Mouse (Mus musculus) hematopoietic stem cell, adult 5-6 weeks (primary cell): Measurements from ENCODE around the gene Oas2. TPM values are rescaled to one million over a fixed set of nuclear protein-coding genes. Genes with fewer than 3 reads are reported as not detected.
"Not testable (repeated sequence)": the region's sequence is repeated elsewhere in the genome, so short reads cannot be mapped to it uniquely, and the experiment has no call there.

Experiments
- ATAC-seq, 2 experiments: fragments of 125-278 bp in 1 of 2; replicated peaks in 1 of 2; 2 replicates each; pipeline ENCODE4 v1.8.0; 2016 to 2017; ENCODE audit warnings: inconsistent platforms in 2 of 2, mild to moderate bottlenecking in 2 of 2, moderate number of reproducible peaks in 2 of 2, low read depth in 1 of 2, moderate TSS enrichment in 1 of 2; ENCODE audit not compliant: low FRiP score in 2 of 2, poor library complexity in 2 of 2, severe bottlenecking in 2 of 2, insufficient read depth in 1 of 2, low TSS enrichment in 1 of 2
- total RNA-seq: library from RNA; stranded (forward); fragments of 172-1452, 232-1000 nt; gene quantifications from 2 replicates; pipeline ENCODE4 v1.2.3, GENCODE M21; 2017

Gene Oas2
- total RNA-seq: 3.7 and 6.8 TPM in 2 replicates

DNA sequence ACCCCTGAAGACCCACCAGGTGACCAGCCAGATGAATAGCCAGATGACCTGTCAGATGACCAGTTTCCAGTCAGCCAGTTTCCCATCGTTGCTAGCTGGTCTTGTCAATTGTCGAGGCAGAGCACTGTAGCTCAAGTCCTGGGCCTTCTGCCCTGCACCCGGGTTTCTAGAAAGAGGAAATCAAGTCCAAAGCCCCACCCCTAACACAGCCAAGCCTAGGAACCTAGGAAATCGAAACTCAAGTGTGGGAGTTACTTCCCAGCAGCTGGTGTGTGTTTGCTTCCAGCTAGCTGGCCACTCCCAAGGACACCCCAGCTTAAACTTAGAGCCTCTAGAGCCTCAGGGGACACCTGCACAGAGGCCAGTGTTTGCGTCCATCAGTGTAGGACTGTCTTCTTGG, at the start of gene Oas2:
Oas2 (minus strand) TSS at position 166 of the 400 bp plus-strand sequence.
- peak; percentile 40 to 69; a peak in 2 of 4 replicates for ATAC-seq

DNA sequence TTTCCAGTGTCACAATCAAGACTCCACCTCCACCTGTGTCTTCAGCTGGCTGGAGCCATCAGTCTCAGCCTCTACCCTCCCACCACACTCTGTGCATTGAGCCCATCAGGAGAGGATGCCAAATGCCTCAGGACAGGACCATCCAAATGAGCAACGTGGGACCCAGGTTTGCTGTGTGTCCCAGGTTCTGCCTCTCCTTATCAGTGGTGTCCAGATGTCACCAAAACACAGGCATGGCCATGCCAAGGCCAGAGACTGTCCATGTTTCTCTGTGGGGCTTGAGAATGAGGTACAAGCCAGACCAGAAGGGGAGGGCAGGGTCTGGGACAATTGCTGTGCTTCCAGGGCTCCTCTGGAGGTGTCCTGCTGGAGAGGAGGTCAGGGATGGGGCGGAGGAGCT, 49.3 kb upstream of the Oas2 start:
- ATAC-seq: not testable (repeated sequence)

DNA sequence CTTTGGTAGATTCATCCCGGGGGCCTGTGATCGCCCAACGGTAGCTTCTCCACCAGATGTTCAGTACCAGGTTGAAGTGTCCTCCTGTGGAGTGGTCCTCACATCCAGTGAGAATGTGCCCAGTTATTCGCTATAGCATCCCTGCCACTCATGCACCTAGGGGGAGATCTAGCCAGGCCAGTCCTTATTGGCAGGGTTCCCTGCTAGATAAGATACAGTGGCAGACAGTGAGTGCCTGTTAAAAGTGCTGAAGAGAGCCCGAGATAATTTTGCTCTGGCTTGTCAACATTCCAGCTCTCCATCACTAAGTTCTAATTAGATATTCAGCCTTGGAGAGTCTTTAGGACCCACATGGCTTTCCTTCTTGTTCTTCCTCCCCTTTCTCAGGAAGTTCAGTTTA, 48.5 kb upstream of the Oas2 start:
- not testable (repeated sequence) for ATAC-seq

DNA sequence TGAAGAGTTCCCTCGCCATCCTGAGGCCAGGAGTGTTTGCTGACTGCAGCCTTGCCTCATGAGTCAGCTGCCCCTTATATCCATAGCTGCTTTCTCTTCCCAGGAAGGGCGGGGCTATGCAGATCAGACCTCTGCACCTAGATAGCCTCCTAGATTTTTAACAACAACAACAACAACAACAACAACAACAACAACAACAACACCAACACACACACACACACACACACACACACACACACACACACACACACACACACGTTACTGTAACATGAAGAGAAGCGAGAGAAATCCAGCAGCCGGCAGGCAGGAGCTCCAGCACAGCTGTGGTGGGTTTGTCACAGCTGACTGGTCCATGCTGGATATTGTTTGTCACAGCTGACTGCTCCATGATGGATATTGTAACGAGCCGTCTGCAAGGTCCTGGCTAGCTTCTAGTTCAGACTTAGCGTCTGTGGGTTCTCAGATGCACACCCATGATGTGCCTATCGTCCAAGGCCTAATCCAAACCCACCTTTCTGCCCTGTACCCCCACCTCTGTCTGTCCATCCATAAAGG, 45.9 kb upstream of the Oas2 start, which contains the start of gene Oas1e:
Oas1e (minus strand) TSS at position 51 of the 555 bp plus-strand sequence.
- not testable (repeated sequence) for ATAC-seq

DNA sequence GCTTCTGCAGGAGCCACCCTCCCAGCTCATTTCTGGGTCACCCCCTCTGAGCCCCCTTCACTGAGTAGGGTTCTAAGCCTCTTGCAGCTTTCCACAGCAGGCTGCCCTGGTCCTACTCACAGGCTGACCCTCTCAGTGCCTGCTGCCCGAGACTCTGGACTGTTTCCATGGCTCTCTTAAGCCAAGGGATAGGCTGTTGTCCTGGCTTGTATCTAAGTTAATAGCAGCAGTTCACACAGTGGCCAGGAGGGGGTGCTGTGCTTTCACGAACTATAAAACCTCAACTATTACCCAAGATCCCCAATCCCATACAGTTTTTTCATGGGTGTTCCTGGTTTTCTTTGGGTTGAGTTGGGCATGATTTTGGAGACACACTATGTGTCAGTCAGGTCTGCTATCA, 43.4 kb upstream of the Oas2 start:
- peak in 1 of 2 experiments; percentile 39; a peak in 1 of 4 replicates for ATAC-seq

DNA sequence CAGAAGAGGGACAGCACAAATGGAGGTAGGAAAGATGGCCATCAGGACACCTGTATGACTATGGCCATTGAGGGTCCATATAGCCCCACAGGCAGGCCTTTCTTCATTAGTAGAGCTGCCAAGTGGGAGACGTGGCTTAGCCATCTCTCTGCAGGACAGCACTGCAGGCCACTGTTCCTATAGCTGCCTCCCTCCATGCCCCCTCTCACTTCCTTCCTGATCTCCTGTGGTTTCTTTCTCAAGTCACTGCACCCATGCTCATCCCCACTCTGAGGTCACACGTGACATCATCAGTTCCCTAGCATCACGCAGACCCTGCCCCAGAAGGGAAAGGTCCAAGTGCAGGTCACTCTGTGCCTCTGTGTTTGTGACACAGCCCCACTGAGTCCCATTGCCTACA, 37.4 kb upstream of the Oas2 start:
- ATAC-seq: peak in 1 of 2 experiments; percentile 27; a peak in 1 of 4 replicates

DNA sequence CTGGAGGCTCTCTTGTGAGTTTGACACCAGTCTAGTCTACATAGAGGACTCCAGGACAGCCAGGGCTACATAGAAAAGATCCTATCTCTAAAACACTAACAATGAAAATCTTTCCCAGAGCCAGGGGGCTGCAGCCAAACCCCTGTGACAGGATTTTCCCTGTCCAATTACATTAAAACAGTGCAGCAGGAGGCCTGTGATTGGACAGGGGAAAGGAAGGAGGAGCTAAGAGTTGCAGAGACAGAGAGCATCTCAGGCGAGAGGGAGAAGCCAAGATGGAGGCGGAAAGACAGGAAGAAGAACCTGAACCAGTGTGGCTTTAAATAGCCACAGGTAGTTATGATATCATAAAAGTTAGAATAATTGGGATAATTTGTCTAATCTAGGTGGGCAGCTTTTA, 32.8 kb upstream of the Oas2 start:
- no peak for ATAC-seq

DNA sequence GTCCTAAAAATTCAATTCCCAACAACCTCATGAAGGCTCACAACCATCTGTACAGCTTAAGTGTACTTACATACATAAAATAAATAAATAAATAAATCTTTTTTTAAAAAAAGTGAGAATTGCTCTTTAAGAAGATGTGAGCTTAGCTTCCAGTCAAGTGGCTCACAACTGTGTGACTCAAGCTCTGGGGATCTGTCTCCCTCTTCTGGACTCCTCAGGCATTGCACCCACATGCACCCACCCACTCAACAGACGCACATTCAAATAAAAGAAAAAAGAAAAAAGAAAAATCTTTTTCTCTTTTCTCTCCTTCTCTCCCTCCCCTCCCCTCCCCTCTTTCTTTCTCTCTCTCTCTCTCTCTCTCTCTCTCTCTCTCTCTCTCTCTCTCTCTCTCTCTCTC, 32.0 kb upstream of the Oas2 start:
- ATAC-seq: no peak

DNA sequence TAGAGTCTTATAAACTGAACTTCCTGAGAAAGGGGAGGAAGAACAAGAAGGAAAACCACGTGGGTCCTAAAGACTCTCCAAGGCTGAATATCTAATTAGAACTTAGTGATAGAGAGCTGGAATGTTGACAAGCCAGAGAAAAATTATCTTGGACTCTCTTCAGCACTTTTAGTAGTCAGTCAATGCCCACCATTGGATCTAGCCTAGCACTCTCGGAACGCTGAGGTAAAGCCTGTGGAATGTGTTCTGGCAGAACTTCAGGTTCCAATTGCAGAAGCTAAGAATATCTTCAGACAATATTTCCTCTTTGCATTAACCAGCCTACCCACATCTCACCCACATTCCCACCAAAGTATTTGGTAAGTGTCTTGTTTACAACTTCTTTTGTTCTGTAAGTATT, 30.3 kb upstream of the Oas2 start:
- ATAC-seq: no peak

DNA sequence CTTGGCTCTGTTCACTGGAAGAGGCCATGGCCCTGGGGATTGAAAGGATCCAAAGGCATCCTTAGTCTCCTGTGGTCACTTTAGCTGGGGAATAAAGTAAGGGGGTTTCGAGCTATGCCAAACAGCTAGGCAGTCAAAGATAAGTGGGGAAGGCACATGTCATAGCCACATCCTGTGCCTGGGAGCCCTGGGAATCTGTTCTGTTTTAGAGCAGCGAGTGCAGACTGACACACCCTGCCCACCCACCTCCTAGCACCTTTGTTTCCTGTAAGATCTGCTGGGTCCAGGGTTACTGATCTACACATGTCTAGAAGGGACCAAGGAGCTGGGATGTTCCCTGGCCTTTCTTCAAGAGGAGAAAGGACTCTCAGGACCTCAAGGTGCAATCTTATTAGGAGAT, 29.3 kb upstream of the Oas2 start:
- ATAC-seq: no peak

DNA sequence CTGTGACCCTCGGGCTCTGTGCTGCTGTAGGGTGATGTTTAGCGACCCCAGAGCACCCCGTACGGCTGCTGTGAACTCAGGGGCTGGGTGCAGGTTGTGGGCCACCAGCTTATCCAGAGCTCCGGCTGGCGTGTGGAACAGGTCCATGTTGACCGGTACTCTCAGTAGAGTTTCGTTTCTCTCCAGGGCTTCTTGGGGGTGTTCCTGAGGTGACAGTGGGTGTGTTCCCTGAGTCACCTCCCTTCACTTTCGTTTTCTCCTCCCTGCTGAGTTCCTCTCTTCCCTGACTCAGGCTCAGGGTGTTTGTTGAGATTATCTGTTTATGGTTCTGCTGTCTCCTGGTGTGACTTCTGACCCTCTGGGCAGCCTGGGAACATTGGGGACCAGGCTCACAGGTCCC, 27.8 kb upstream of the Oas2 start, which contains the start of gene Oas3:
Oas3 (minus strand) TSS at position 184 of the 400 bp plus-strand sequence.
- peak; percentile 54 to 61; a peak in 3 of 4 replicates for ATAC-seq

DNA sequence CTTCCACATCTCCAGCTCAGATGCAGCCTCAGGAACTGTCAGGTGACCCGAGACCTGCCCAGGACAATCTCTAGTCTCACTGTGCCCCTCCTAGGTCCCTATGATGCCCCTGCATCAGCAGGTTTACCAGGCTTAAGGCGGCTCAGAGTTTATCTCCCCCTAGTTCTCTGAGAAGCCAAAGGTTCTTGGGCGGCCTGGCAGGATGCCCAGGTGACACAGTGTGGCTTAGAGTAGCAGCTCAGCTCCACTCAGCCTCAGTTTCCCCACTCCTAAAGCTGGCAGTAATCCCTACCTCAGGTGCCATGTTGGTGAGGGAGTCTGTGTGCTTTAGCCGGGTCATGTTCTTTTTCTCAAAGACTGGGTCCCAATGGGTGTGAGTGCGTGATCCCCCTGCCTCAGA, 27.1 kb upstream of the Oas2 start:
- ATAC-seq: no peak

DNA sequence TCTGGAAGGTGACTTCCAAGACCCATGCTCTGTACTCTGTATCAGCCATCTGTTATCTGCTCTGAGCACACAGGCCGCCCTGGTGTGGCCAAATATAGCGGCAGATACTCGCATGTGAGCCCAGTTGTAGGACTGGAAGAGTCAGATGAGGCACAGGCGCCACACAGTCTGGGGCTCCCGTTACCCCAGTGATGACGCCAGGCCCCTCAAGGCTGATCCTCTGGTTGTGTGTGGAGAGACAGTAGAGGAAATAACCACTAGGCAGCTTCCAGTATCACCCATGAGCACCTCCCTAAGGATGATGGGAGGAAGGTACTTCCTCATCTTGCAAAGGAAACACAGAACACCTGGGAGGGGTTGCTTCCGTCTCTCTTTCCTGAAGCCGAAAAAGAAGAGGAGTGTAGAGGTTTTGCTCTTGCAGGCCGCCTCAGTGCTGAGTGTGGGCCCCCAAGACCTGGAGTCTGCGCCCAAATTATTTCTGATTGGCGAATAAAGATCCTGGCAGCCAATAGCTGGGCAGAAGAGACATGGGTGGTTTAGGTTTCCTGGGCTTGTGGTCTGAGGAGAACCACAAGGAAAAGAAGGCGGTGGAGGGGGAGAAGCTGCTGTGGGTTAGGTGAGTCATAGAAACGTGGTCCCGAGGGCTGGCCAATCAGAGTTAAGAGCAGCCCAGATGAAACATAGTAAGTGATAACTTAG, 25.8 kb upstream of the Oas2 start:
- ATAC-seq: peak; percentile 77 to 79

DNA sequence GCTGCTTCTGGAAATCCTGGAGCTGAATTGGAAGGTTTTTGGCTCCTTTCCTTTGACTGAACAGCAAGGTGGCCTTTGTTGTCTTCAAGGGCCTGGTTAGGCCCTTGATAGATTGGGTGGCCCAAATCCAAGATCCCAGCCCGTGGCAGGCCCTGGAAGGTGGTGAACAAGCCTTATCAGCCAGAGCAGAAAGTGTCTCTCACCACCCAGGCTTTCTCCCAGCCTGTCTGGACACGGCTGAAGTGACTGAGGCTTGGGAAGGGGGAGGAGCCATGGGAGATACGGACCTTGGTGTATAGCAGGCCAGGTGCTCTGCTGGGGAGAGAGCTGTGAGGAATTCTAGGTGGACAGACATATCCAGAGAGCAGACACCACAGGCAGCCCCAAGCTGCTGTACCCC, 19.7 kb upstream of the Oas2 start:
- peak in 1 of 2 experiments; percentile 39; a peak in 1 of 4 replicates for ATAC-seq

DNA sequence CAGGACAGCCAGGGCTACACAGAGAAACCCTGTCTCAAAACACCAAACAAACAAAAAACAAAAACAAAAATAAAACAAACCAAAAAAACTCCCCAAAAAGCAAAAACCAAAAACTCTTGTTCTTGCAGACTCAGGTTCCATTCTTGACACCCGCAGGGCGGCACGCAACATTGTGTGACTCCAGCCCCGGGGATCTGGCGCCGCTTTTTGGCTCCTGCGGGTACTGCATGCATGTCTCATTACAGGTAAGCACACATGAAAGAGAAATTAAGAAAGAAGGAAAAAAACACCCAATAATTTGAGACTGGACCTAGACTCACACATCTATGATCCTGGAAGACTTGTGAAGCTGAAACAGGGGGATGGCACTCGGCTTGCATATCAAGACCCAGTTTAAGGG, 15.4 kb upstream of the Oas2 start:
- ATAC-seq: no peak

DNA sequence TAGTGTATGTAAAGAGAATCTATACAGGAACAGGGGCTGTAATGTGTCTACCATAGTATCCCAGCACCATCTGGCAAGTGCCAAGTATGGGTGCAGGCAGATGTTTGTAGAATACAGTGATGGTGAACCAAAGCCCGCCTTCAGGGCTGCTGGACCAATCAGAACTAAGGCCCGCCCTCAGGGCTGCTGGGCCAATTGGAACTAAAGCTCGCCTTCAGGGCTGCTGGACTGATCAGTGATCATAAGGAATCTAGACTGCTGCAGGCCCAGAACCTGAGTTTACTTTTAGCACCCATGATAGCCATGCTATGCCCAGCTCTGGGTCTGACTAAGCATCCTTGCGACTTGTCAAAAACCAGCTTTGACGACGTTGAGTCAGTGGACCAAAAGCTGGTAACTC, 12.2 kb upstream of the Oas2 start:
- no peak for ATAC-seq

DNA sequence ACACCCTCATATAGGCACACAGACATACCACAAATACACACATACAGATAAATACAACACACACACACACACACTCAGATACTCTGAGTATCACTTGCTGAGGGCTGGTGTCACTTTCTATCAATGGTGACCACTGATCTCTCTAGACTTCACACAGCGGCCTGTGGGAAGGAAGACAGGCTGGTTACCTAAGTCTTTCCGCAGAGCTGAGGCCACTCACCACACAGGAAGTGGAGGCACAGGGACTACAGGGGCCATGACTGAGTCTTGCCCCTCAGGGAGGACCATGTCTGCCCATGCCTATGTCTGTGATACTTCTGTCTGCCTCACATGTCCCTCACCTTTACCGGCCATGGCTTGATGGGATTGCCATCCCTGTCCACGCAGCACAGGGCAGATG, 4.6 kb upstream of the Oas2 start:
- peak; percentile 22 to 29; a peak in 1 of 4 replicates for ATAC-seq

DNA sequence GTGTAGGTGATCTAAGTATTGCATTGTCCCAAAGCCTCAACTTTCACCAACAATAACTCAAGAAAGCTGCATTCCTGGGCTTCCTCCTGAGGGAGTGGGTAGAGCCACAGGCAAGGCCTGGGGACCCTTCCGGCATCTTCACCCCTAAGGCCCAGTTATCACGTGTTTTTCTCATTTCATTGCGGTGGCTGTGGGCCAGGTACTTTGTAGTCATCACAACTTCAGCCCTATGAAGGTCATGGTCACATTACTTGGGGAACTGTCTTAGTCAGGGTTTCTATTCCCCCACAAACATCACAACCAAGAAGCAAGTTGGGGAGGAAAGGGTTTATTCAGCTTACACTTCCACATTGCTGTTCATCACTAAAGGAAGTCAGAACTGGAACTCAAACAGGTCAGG, 3.1 kb upstream of the Oas2 start:
- no peak for ATAC-seq

DNA sequence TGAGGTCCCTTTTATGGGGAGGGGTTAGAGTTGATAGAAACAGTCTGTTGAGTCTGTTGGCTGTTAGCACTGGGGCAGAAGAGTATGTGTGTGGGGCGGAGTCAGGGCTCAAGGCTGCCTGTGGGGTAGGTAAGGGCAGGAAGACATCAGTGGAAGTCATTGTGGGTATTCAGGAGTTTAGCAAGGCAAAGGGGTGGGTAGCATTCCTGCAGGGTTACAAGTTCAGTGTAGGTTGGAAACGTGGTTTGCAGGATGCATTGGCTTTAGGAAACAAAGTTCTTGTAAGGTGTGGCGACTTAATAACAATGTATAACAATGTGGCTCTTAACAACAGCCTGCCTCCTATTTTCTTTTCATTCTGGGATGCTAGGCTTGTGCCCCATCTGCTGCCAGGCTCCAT, 1.6 kb upstream of the Oas2 start:
- no peak for ATAC-seq
